Mouse (Mus musculus): ENCODE data around the gene Slit1. TPM values are rescaled to one million over a fixed set of nuclear protein-coding genes. Genes with fewer than 3 reads are reported as not detected.

Gene Slit1
- polyA plus RNA-seq, 1 experiment from 2014 or later: 35.8 TPM

GRCm38 (mm10) chr19:41663506-41664242, 79.8 kb downstream of the Slit1 start:
- peak overlapping the region; percentile 45 for H3K9ac ChIP-seq
- peaks cover 34% of the 10 kb centered on the region for H3K27me3 ChIP-seq
- no peak overlapping the region for H3K4me3 ChIP-seq
- H3K4me1 ChIP-seq (replicated peaks): peaks cover 82% of the 10 kb centered on the region
- H3K4me2 ChIP-seq: no peak overlapping the region
- WGBS: 9% methylated on average over 13 of the region's 13 CpGs
- H3K36me3 ChIP-seq: no peaks in the 10 kb centered on the region
- H3K9me3 ChIP-seq: no peaks in the 10 kb centered on the region
- peak; percentile 34; the same call in 1 of the 2 replicates for ATAC-seq (ENCODE audit: low read depth)
- H3K27ac ChIP-seq (replicated peaks): peak overlapping the region; percentile 85

GRCm38 (mm10) chr19:41661466-41661865, 82.0 kb downstream of the Slit1 start:
- Histone ChIP-seq H3K4me3 (no peak overlapping the region), H3K36me3 (no peaks in the 10 kb centered on the region), H3K27ac (replicated peaks) (no peak overlapping the region), H3K27me3 (peaks cover 40% of the 10 kb centered on the region), H3K9me3 (no peaks in the 10 kb centered on the region), H3K4me1 (replicated peaks) (peaks cover 89% of the 10 kb centered on the region), H3K4me2 (no peak overlapping the region), H3K9ac (no peak overlapping the region; the same call in 1 of the 2 replicates)
- ATAC-seq (ENCODE audit: low read depth): no peak
- WGBS: 48% methylated on average over 13 of the region's 13 CpGs

DNA sequence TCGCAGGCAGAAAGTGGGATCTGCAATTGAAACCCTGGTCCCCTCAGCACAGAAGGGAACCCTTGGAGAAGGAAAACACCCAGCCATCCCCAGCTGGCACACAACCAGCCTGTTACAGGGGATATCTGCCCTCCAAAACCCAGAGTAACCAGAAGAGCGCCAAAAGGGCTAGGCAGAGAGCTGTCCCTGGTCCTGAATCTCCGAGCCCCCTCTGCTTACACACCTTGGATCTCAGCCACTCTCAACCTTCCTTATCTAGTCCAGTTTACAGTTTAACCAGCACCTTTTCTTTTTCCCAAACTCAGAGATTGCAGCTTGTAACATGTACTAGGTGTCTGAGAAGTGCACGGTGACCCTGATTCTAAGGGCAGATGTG, 82.5 kb downstream of the Slit1 start:
- H3K9me3 ChIP-seq: no peaks in the 10 kb centered on the region
- H3K27me3 ChIP-seq: peaks cover 37% of the 10 kb centered on the region
- no peak overlapping the region for H3K4me3 ChIP-seq
- H3K4me1 ChIP-seq (replicated peaks): peaks cover 92% of the 10 kb centered on the region
- peak overlapping the region; percentile 23; the same call in 1 of the 2 replicates for H3K9ac ChIP-seq
- H3K4me2 ChIP-seq: no peak overlapping the region
- WGBS: 32% methylated on average over 4 of the region's 4 CpGs
- H3K27ac ChIP-seq (replicated peaks): peak overlapping the region; percentile 68
- H3K36me3 ChIP-seq: no peaks in the 10 kb centered on the region
- ATAC-seq (ENCODE audit: low read depth): no peak

GRCm38 (mm10) chr19:41660294-41660998, 83.0 kb downstream of the Slit1 start:
- Histone ChIP-seq H3K9me3 (no peaks in the 10 kb centered on the region), H3K4me3 (no peak overlapping the region), H3K27me3 (peaks cover 37% of the 10 kb centered on the region), H3K36me3 (no peaks in the 10 kb centered on the region), H3K4me1 (replicated peaks) (peaks cover 91% of the 10 kb centered on the region), H3K4me2 (no peak overlapping the region), H3K27ac (replicated peaks) (peak overlapping the region; percentile 68), H3K9ac (0 out of 2 replicates have a peak overlapping the region, but pooled peaks have one; percentile 23)
- no peak for ATAC-seq (ENCODE audit: low read depth)
- 57% methylated on average over 17 of the region's 17 CpGs for WGBS

DNA sequence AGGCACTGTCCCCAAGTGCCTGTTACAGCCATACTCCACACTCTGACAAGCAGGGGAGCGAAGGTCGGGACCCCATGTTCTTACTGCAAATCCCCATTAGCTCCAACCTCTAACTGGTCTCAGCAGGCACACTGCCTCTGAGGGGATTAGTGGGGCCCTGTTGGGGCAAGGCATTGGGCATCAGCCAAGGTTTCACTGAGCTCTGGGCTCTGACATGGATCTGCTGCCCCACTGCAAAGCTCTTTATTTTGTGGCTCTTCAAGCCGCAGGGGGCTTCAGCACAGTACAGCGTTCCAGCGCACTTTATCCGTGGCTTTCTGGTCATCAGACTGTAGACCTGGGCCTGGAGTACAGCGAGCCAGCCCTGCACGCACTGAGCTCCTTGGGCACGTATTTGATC, 86.0 kb downstream of the Slit1 start:
- Histone ChIP-seq H3K4me3 (no peak overlapping the region), H3K4me1 (replicated peaks) (peaks cover 91% of the 10 kb centered on the region), H3K36me3 (no peaks in the 10 kb centered on the region), H3K9me3 (no peaks in the 10 kb centered on the region), H3K27ac (replicated peaks) (no peak overlapping the region), H3K9ac (no peak overlapping the region), H3K27me3 (peaks cover 26% of the 10 kb centered on the region), H3K4me2 (no peak overlapping the region)
- no peak for ATAC-seq (ENCODE audit: low read depth)
- 29% methylated on average over 9 of the region's 9 CpGs for WGBS

DNA sequence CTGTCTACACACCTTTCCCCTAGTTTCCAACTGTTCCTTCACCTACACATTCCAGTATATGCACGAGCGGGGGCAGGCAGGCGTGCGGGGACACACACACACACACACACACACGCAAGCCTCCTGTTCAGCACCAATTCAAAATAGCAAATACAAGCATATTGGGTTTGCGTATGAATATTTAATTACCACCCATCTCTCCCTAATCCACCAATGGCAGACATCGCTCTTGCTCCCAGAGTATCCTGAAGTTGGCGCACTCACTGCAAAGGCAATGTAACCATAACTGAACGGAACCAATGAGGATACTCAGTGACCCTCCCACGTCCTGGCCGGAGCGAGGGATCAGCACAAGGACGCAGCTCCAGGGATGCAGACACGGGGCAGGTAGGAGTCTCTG, 86.8 kb downstream of the Slit1 start:
- Histone ChIP-seq H3K27ac (replicated peaks) (no peak overlapping the region), H3K9me3 (no peaks in the 10 kb centered on the region), H3K4me3 (no peak overlapping the region), H3K9ac (no peak overlapping the region), H3K4me2 (no peak overlapping the region), H3K36me3 (no peaks in the 10 kb centered on the region), H3K27me3 (peaks cover 23% of the 10 kb centered on the region), H3K4me1 (replicated peaks) (peaks cover 93% of the 10 kb centered on the region)
- WGBS: 83% methylated on average over 14 of the region's 14 CpGs
- ATAC-seq (ENCODE audit: low read depth): no peak

GRCm38 (mm10) chr19:41655970-41656369, 87.5 kb downstream of the Slit1 start:
- Histone ChIP-seq H3K4me1 (replicated peaks) (peaks cover 93% of the 10 kb centered on the region), H3K27ac (replicated peaks) (peak overlapping the region; percentile 87), H3K36me3 (no peaks in the 10 kb centered on the region), H3K4me2 (no peak overlapping the region; the same call in 1 of the 2 replicates), H3K4me3 (no peak overlapping the region), H3K9ac (peak overlapping the region; percentile 57), H3K9me3 (no peaks in the 10 kb centered on the region), H3K27me3 (peaks cover 23% of the 10 kb centered on the region)
- 5% methylated on average over 9 of the region's 9 CpGs for WGBS
- ATAC-seq (ENCODE audit: low read depth): peak; percentile 42; the same call in 1 of the 2 replicates

- H3K9ac ChIP-seq: peak overlapping the region; percentile 57
- H3K4me1 ChIP-seq (replicated peaks): peaks cover 93% of the 10 kb centered on the region
- H3K9me3 ChIP-seq: no peaks in the 10 kb centered on the region
- WGBS: 9% methylated on average over 6 of the region's 6 CpGs
- H3K27me3 ChIP-seq: peaks cover 18% of the 10 kb centered on the region
- H3K4me3 ChIP-seq: no peak overlapping the region
- peak overlapping the region; percentile 87 for H3K27ac ChIP-seq (replicated peaks)
- peak; percentile 23; the same call in 1 of the 2 replicates for ATAC-seq (ENCODE audit: low read depth)
- H3K4me2 ChIP-seq: no peak overlapping the region; the same call in 1 of the 2 replicates
- H3K36me3 ChIP-seq: no peaks in the 10 kb centered on the region
Observed at GRCm38 (mm10) chr19:41655089-41655783, 88.2 kb downstream of the Slit1 start.

DNA sequence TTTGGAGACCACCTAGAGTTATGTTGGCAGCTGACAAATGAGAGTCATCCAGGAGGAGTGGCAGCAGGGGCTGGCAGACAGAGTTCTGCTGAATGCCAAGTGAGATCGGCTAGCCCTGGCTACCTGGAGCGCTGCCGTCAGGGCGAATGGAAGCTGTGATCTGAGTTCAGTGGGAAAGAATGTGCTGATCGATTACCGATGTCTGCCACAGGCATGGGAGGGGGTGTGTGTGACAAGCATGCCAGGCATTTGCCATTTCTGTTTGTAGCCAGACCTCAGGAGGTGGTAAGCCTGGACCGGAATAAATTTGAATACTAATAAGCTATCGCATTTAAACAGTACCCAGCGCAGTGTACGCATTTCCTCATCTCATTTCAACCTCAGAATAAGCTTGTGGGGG, 91.5 kb downstream of the Slit1 start:
- H3K9ac ChIP-seq: no peak overlapping the region
- no peaks in the 10 kb centered on the region for H3K9me3 ChIP-seq
- peak; percentile 22; the same call in 1 of the 2 replicates for ATAC-seq (ENCODE audit: low read depth)
- H3K27me3 ChIP-seq: peaks cover 12% of the 10 kb centered on the region
- H3K4me1 ChIP-seq (replicated peaks): peaks cover 95% of the 10 kb centered on the region
- H3K4me3 ChIP-seq: no peak overlapping the region
- H3K4me2 ChIP-seq: no peak overlapping the region
- peak overlapping the region; percentile 70 for H3K27ac ChIP-seq (replicated peaks)
- H3K36me3 ChIP-seq: no peaks in the 10 kb centered on the region
- WGBS: 20% methylated on average over 10 of the region's 10 CpGs

DNA sequence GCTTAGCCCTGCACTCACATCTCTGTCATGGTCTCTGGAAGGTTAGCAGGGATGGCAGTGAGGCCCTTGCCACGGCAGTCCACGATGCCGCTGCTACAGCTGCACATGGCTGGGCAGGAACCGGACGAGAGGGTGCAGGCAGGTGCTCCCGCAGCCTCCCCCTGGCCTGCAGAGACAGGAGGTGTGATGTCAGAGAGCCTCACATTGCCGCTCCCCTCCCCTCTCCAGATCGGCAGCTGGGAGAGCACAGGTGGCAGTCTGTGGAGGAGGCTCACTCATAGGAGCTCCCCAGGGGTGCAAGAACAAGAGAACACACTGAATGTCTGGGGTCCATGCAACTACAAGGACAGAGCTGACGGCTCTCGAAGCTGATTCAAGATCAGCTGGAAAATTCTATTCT, 94.1 kb downstream of the Slit1 start:
- WGBS: 21% methylated on average over 10 of the region's 10 CpGs
- Histone ChIP-seq H3K27me3 (peaks cover 10% of the 10 kb centered on the region; the same call in 1 of the 2 replicates), H3K27ac (replicated peaks) (no peak overlapping the region), H3K9ac (0 out of 2 replicates have a peak overlapping the region, but pooled peaks have one; percentile 31), H3K36me3 (peaks cover 23% of the 10 kb centered on the region), H3K9me3 (no peaks in the 10 kb centered on the region), H3K4me1 (replicated peaks) (peaks cover 72% of the 10 kb centered on the region), H3K4me3 (no peak overlapping the region), H3K4me2 (no peak overlapping the region)
- ATAC-seq (ENCODE audit: low read depth): no peak

GRCm38 (mm10) chr19:41646947-41647631, 96.4 kb downstream of the Slit1 start:
- WGBS: 43% methylated on average over 16 of the region's 16 CpGs
- Histone ChIP-seq H3K4me2 (no peak overlapping the region), H3K4me3 (no peak overlapping the region), H3K27ac (replicated peaks) (no peak overlapping the region), H3K36me3 (peaks cover 26% of the 10 kb centered on the region), H3K9me3 (no peaks in the 10 kb centered on the region), H3K27me3 (peaks cover 10% of the 10 kb centered on the region; the same call in 1 of the 2 replicates), H3K4me1 (replicated peaks) (peaks cover 62% of the 10 kb centered on the region), H3K9ac (no peak overlapping the region)
- peak; percentile 25 for ATAC-seq (ENCODE audit: low read depth)
